Mouse (Mus musculus) G1E (cell line): Measurements from ENCODE around the gene Tssk4.

Experiments
- CTCF ChIP-seq: IDR thresholded peaks from 2 replicates; pipeline ENCODE4 v1.5.1; 2012; ENCODE audit warnings: low read depth, low read length, inconsistent platforms, mixed read lengths
- GATA1 ChIP-seq: IDR thresholded peaks from 2 replicates; pipeline ENCODE4 v1.6.1; 2012; ENCODE audit warnings: borderline replicate concordance, low read length, inconsistent platforms, mixed read lengths
- POLR2AphosphoS5 ChIP-seq: IDR thresholded peaks from 2 replicates; pipeline ENCODE4 v1.6.1; 2012; ENCODE audit warnings: low read depth, low read length, inconsistent platforms; ENCODE audit not compliant: insufficient replicate concordance
- TAL1 ChIP-seq: conservative IDR thresholded peaks from 2 replicates; pipeline ENCODE4 v1.6.1; 2012; ENCODE audit warnings: low read depth, low read length, inconsistent platforms, mixed read lengths

GRCm38 (mm10) chr14:55608339-55608738 is 41.6 kb upstream of the Tssk4 start:
- TF ChIP-seq CTCF, result no peak
- TF ChIP-seq GATA1, result no peak
- no peak for TF ChIP-seq POLR2AphosphoS5
- TF ChIP-seq TAL1, result no peak
